23 mouse cellular contexts compared by ENCODE assay signal in genomic region chr13:93951555-93951954, GRCm38 (mm10).
DNase-seq lines count a peak whose midpoint lies in the region; ATAC-seq and TF ChIP-seq lines count a peak whose summit lies in the region.
"Had no signal": no experiment of that assay in that cellular context is flagged by ENCODE, and none has a peak within 500 bp of the region (broad histone marks: within the 10 kb centered on the region; RNA-seq: fewer than 3 reads in every experiment).

No protein-coding gene starts in this region.

- H3K27ac ChIP-seq in heart, embryonic 11.5 days (ENCODE audit: low read depth, low read length): peak overlapping the region; percentile 59; the same call in 1 of the 2 replicates
- H3K27ac ChIP-seq in heart, embryonic 14.5 days (replicated peaks in 1 of 2; ENCODE audit: control insufficient read depth in 1 of 2, insufficient read depth in 1 of 2, low read depth in 2 of 2, low read length in 2 of 2): 0 out of 4 replicates have a peak overlapping the region, but pooled peaks of 1 of the 2 experiments have one; percentile 9
- H3K27ac ChIP-seq in liver, adult 2 months (replicated peaks; ENCODE audit: insufficient read depth, low read depth, low read length): 0 out of 2 replicates have a peak overlapping the region, but pooled peaks have one; percentile 7
- H3K27ac ChIP-seq in liver, postnatal 0 days (ENCODE audit: low read depth): no peak overlapping the region
- H3K27ac ChIP-seq: embryonic facial prominence, embryonic 12.5 days; embryonic facial prominence, embryonic 15.5 days; gastrocnemius, adult 2 months; hindbrain, embryonic 14.5 days; hindbrain, postnatal 0 days had no signal

- peak; percentile 11 for DNase-seq in adrenal gland, postnatal 14 days
- DNase-seq in adrenal gland, adult 18-20 months (ENCODE audit: low spot score in 2 of 2): no peak
- no peak for DNase-seq in heart, adult 9 months (ENCODE audit: low spot score in 2 of 2)
- no peak for DNase-seq in heart, postnatal 36 days
- no peak for DNase-seq in liver, adult 2 months (ENCODE audit: extremely low read depth, low read depth, low spot score)
- DNase-seq in liver, postnatal 0 days: no peak
- DNase-seq: cerebellum, adult 11 months; cerebellum, adult 2 months; cerebellum, adult 9-11 months; cerebellum, postnatal 25 days; forebrain, postnatal 0 days; gastrocnemius, adult 2 months; kidney, adult 18-20 months had no signal

- H3K4me2 ChIP-seq in heart, embryonic 11.5 days: no peak overlapping the region
- H3K4me2 ChIP-seq in heart, embryonic 14.5 days (ENCODE audit: low read length): peak overlapping the region; percentile 26; the same call in 1 of the 2 replicates
- no peak overlapping the region for H3K4me2 ChIP-seq in liver, postnatal 0 days (ENCODE audit: low read depth, low read length)
- H3K4me2 ChIP-seq: embryonic facial prominence, embryonic 12.5 days; embryonic facial prominence, embryonic 15.5 days; hindbrain, embryonic 14.5 days had no signal

- no peaks in the 10 kb centered on the region for H3K36me3 ChIP-seq in heart, embryonic 11.5 days (ENCODE audit: control insufficient read depth, insufficient read depth, low read length)
- no peaks in the 10 kb centered on the region for H3K36me3 ChIP-seq in heart, embryonic 14.5 days (ENCODE audit: control insufficient read depth, insufficient read depth, low read length)
- no peaks in the 10 kb centered on the region for H3K36me3 ChIP-seq in liver, adult 2 months (ENCODE audit: control insufficient read depth, insufficient read depth, low read length)
- no peaks in the 10 kb centered on the region for H3K36me3 ChIP-seq in liver, postnatal 0 days (replicated peaks; ENCODE audit: insufficient read depth, low read length)
- H3K36me3 ChIP-seq: embryonic facial prominence, embryonic 12.5 days; embryonic facial prominence, embryonic 15.5 days had no signal

- no peaks in the 10 kb centered on the region for H3K79me2 ChIP-seq in liver, adult 2 months (ENCODE audit: control insufficient read depth, insufficient read depth, low read length)

- no peak overlapping the region for H3K9ac ChIP-seq in heart, embryonic 11.5 days (ENCODE audit: low read depth, low read length)
- no peak overlapping the region for H3K9ac ChIP-seq in heart, embryonic 14.5 days (ENCODE audit: low read length)
- no peak overlapping the region for H3K9ac ChIP-seq in liver, adult 2 months (ENCODE audit: low read depth, low read length)
- no peak overlapping the region for H3K9ac ChIP-seq in liver, postnatal 0 days (replicated peaks)
- H3K9ac ChIP-seq: embryonic facial prominence, embryonic 12.5 days; embryonic facial prominence, embryonic 15.5 days; forebrain, postnatal 0 days; hindbrain, embryonic 14.5 days had no signal

- no peak for TF ChIP-seq CTCF in liver, adult 2 months (IDR thresholded peaks at IDR 0.05; ENCODE audit: low read depth, low read length)
- TF ChIP-seq CTCF in liver, postnatal 0 days (IDR thresholded peaks at IDR 0.05; ENCODE audit: low read depth): no peak

- peaks cover 18% of the 10 kb centered on the region for H3K4me1 ChIP-seq in heart, embryonic 11.5 days (ENCODE audit: control insufficient read depth, insufficient read depth, low read length)
- peaks cover 16 to 19% of the 10 kb centered on the region in 2 experiments for H3K4me1 ChIP-seq in heart, embryonic 14.5 days (ENCODE audit: control insufficient read depth in 2 of 2, insufficient read depth in 2 of 2, low read length in 2 of 2)
- peaks cover 5% of the 10 kb centered on the region for H3K4me1 ChIP-seq in liver, adult 2 months (ENCODE audit: control insufficient read depth, insufficient read depth, low read length)
- H3K4me1 ChIP-seq in liver, postnatal 0 days (ENCODE audit: insufficient read depth): peaks cover 2% of the 10 kb centered on the region; the same call in 1 of the 2 replicates
- H3K4me1 ChIP-seq: embryonic facial prominence, embryonic 12.5 days; embryonic facial prominence, embryonic 15.5 days had no signal

- no peaks in the 10 kb centered on the region for H3K9me3 ChIP-seq in heart, embryonic 11.5 days (replicated peaks; ENCODE audit: control insufficient read depth, low read length)
- H3K9me3 ChIP-seq in heart, embryonic 14.5 days (ENCODE audit: control insufficient read depth, low read length): no peaks in the 10 kb centered on the region
- no peaks in the 10 kb centered on the region for H3K9me3 ChIP-seq in liver, postnatal 0 days (ENCODE audit: low read length)
- H3K9me3 ChIP-seq: embryonic facial prominence, embryonic 12.5 days; embryonic facial prominence, embryonic 15.5 days had no signal

- intact Hi-C loops in heart, postnatal 36 days (cut with DNase I): no loop called here

- no peaks in the 10 kb centered on the region for H3K27me3 ChIP-seq in heart, embryonic 11.5 days (ENCODE audit: control insufficient read depth, insufficient read depth, low read length)
- H3K27me3 ChIP-seq in heart, embryonic 14.5 days (ENCODE audit: control insufficient read depth, insufficient read depth, low read length): no peaks in the 10 kb centered on the region
- H3K27me3 ChIP-seq in liver, adult 2 months (ENCODE audit: control insufficient read depth, insufficient read depth, low read length): no peaks in the 10 kb centered on the region
- H3K27me3 ChIP-seq in liver, postnatal 0 days (ENCODE audit: insufficient read depth, low read length): no peaks in the 10 kb centered on the region
- H3K27me3 ChIP-seq: embryonic facial prominence, embryonic 12.5 days; embryonic facial prominence, embryonic 15.5 days had no signal

- 5% methylated on average over 6 of the region's 6 CpGs for WGBS in heart, embryonic 11.5 days (ENCODE audit: insufficient replicate concordance)
- 10% methylated on average over 6 of the region's 6 CpGs for WGBS in heart, embryonic 14.5 days
- 50% methylated on average over 6 of the region's 6 CpGs for WGBS in liver, adult 2 months
- 29% methylated on average over 6 of the region's 6 CpGs for WGBS in liver, postnatal 0 days (ENCODE audit: insufficient replicate concordance)

- no peak for TF ChIP-seq EP300 in liver, postnatal 0 days (IDR thresholded peaks at IDR 0.05; ENCODE audit: low read depth)

- TF ChIP-seq POLR2A in liver, adult 2 months (IDR thresholded peaks at IDR 0.05; ENCODE audit: extremely low read depth, insufficient read depth, low read length): no peak

- ATAC-seq in heart, embryonic 11.5 days (replicated peaks; ENCODE audit: insufficient number of reproducible peaks, low FRiP score, low TSS enrichment): 0 out of 2 replicates have a peak, but pooled peaks have one; percentile 35
- ATAC-seq in heart, embryonic 14.5 days (ENCODE audit: insufficient number of reproducible peaks, insufficient read depth, low FRiP score, low read depth): no peak
- no peak for ATAC-seq in liver, postnatal 0 days
- ATAC-seq: activated CD4-positive, CD25-positive, alpha-beta regulatory T cell, adult 4 months; forebrain, embryonic 14.5 days; forebrain, postnatal 0 days; hindbrain, postnatal 0 days; inflammation-experienced regulatory T-cells, adult 6 months; intestine, embryonic 16.5 days had no signal

- H3K4me3 ChIP-seq in heart, embryonic 11.5 days (ENCODE audit: low read depth, low read length): no peak overlapping the region
- no peak overlapping the region for H3K4me3 ChIP-seq in heart, embryonic 14.5 days (ENCODE audit: control insufficient read depth in 1 of 2, insufficient read depth in 1 of 2, low read depth in 1 of 2, low read length in 2 of 2)
- H3K4me3 ChIP-seq in liver, adult 2 months (ENCODE audit: insufficient read depth, low read depth, low read length): no peak overlapping the region
- H3K4me3 ChIP-seq in liver, postnatal 0 days (ENCODE audit: low read depth, low read length): no peak overlapping the region
- H3K4me3 ChIP-seq: embryonic facial prominence, embryonic 12.5 days; embryonic facial prominence, embryonic 15.5 days; gastrocnemius, adult 2 months had no signal
